Mouse (Mus musculus) right cerebral cortex, adult 18-20 months (tissue): ENCODE results near the gene Cir1.

Source experiments
- DNase-seq: peaks from one replicate; pipeline ENCODE4 v3.0.0; 2022; ENCODE audit warnings: mixed read lengths

The Cir1 gene

GRCm38 (mm10) chr2:73298841-73299240 is 13.7 kb downstream of the Cir1 start:
- no peak for DNase-seq

DNA sequence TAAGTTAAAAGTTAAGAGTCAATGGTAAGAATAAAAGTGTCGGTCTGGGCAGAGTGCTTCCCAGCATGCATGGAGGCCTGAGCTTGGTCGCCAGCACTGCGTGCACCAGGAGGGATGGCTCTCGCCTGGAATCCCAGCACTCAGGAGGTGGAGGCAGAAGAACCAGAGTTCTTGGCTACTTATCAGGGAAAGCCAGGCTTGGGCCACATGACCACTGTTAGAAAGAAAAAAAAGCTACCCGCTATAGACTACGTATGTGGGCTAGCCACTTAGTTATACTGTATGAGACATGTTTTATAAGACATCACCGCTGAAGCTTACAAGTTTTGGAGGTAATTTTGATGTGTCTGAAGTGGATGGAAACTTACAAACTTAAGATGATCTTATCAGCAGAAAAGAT is 14.3 kb downstream of the Cir1 start:
- DNase-seq, result no peak

DNA sequence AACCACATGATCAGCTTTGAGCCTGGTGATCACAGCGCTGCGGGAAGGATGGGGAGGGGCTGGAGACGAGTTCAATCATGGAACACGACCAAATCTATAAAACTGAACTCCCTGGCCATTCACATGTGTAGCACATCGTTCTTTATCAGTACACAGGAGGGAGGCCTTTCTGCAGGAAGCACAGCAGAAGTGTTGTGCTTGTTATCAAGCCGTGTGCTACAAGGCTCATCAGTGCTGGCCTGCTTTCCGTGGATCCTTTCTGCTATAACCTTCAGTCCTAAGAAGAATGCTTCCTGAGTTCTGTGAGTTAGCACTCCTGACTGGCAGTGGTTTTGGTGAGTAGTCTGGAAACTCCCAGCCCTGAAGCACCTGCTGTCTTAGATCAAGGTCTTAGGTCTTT is 17.5 kb downstream of the Cir1 start:
- no peak for DNase-seq

- peak; percentile 15 for DNase-seq
Measured at GRCm38 (mm10) chr2:73291130-73291529, 21.4 kb downstream of the Cir1 start.

GRCm38 (mm10) chr2:73285630-73286029 is 26.9 kb downstream of the Cir1 start:
- DNase-seq, result no peak

DNA sequence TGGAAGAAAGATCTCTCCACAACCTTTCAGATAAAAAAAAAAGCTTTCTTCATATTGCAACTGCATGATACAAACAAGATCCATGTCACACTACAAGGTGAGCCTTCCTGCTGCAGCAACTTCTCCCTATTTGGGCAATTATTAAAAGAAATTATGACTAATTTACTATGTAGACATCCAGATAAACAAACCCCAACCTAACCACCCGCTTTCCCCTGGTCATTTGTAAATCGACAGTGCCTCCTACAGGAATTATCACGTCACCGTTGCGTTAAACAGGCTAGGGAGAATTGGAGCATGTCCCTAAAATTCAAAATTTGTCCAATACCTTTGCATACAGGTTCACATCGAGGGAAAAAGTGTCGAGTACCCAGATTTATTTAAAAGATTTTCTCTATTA is 30.8 kb downstream of the Cir1 start:
- DNase-seq, result no peak

- DNase-seq, result no peak
Measured at GRCm38 (mm10) chr2:73281048-73281661, 31.3 kb downstream of the Cir1 start.

DNA sequence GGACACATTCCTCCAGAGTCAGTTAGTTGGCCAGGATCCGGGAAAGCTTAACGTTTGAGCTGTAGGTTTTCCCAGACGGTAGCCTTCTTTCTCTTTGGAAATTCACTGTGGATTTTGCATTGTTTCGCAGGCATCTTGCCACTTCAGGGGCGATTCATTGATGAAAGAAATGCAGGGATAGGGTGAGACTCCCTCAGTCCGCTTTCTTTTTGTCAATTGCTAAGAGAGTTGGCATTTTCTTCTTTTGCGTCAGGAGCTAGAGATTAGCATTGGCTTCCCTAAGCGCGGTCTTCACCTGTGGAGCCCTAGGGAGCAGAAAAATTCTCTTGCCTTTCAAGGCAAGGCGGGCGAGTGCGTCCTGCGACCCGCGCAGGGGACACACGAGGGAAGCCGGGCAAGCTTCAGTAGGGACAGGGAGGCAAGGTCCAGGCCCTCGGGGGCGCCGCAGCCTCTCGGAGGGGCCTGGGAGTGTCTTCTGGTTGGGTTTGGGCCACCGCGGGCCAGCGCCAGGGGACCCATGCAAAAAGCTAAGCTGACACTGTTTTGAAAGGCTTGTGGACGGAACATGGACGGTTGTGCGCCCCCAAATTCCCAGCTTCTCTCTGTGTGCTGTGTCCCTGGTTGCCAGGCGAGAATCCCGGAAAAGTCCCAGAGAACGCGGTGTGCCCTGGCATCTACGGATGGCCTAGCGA is 32.0 kb downstream of the Cir1 start:
- no peak for DNase-seq

- DNase-seq, result no peak
Measured at GRCm38 (mm10) chr2:73279271-73280038, 33.0 kb downstream of the Cir1 start.

DNA sequence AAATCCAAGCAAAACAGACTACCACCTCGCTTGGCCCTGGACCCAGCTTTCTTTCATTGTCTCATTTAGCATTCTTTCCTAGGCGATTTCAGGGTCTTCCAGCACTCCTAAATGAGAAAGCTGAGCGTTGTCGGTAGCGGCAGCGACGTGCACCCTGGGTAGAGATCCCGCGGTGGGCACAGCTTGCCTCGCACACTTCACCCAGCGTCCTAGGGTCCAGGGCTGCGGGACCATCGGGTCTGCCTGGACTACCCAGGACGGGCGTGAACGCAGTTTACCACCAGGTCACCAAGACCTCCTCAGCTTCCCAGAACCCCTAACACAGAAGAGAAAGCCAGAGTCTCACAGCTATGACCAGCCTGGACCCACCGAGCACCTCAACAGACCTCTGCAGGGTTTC is 33.6 kb downstream of the Cir1 start:
- DNase-seq, result no peak

DNA sequence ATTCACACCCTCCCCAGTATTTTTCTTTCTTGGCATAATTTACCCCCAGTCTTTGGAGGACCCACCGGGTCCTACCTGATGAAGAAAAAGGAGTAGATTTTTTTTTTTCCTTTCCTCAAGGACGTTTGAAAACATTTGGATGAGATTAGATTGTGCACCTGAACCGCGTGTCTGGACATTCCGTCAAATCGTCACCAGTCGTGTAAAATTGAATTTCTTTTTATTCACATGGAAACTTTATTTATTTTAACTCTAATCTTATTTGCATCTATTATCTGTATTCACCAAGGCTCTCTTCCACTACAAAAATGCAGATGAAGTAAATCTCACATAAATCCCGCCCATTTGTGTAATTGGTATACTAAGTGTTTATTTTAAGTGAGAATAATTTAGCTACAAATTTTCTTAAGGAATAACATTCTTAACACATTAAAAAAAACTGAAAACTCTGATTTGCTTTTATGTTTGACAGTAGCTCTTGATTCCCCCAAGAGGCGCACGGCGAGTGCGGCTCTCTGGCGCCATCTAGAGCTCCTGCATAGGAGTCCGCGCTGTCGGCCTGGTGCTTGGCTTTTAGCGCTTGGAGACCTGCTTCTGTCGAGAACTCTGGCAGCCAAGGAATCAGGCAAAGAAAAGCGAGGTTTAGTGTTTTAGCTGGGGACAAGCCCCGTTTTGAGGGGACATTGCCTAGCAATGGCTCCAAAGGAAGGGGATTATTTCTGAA is 34.2 kb downstream of the Cir1 start:
- peak; percentile 89 for DNase-seq

- DNase-seq, result no peak
Measured at GRCm38 (mm10) chr2:73277709-73278075, 34.8 kb downstream of the Cir1 start.

DNA sequence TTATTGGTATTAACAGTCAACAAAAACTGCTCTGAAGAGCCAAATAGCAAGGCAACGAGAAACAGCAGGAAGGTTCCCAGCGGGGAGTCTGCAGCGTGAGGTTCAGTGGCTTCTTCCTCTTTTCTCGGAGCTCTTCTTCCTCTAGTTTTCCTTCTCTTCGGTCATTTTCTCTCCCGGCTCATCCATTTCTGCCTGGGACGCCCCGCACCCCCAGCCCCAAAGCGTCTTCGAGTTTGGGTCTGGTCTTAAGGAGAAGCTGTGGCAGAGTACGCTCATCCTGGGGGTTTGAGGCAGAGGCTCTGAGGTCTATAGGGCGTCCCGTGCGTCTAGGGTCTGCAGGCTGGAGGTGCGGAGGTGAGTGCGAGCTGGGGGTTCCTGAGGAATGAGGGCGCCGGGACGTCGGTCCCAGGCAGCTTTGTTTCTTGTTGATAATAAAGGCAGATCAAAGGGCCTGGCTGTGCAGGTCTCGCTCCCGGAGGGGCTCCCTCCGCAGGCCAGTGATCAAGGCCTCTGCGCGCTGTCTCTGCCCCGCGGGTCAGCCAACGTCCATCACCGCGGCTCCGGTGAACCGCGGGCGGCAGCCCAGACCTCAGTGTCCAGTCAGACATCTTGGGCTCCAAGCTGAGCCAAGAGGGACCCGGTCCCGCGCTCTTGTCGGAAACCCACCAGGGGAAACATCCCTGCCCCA is 35.3 kb downstream of the Cir1 start:
- DNase-seq, result no peak

GRCm38 (mm10) chr2:73276141-73276571 is 36.3 kb downstream of the Cir1 start:
- no peak for DNase-seq

DNA sequence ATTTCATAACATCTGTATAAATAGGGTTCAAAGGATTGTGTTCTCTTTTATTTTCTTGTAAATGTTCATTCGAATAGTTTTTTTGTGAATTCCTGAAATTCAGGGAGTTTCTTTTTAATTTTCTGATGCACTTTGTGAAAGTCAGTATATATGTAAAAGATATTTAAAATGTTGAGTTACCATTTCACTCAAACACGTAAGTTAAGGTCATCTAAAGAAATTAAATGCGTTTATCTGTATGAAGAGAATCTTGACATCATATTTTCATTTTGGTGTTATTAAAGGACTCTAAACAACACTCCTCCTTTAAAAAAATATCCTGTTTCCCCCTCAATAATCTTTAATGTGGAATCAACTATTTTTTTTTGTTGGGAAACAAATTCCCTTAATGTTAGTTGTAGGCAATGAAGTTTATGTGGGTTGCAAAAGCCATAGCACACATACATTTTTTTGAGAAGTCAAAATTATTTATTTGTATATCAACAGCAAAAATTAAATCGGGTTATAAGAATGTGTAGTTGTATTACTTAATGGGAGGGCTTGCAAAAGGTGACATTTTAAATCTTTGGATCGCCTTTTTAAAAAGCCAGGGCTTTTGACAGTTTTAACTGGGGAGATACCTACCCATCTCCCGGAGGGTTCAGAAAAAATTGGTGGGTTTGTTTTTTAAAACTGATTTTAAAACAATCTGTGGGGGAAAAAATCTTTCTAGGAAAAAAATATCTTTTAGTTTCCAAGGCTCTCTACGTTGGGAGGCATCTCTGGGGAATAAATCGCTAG is 37.0 kb downstream of the Cir1 start:
- no peak for DNase-seq

- no peak for DNase-seq
Measured at GRCm38 (mm10) chr2:73274119-73274920, 38.2 kb downstream of the Cir1 start.

- no peak for DNase-seq
Measured at GRCm38 (mm10) chr2:73273249-73274118, 39.0 kb downstream of the Cir1 start.

DNA sequence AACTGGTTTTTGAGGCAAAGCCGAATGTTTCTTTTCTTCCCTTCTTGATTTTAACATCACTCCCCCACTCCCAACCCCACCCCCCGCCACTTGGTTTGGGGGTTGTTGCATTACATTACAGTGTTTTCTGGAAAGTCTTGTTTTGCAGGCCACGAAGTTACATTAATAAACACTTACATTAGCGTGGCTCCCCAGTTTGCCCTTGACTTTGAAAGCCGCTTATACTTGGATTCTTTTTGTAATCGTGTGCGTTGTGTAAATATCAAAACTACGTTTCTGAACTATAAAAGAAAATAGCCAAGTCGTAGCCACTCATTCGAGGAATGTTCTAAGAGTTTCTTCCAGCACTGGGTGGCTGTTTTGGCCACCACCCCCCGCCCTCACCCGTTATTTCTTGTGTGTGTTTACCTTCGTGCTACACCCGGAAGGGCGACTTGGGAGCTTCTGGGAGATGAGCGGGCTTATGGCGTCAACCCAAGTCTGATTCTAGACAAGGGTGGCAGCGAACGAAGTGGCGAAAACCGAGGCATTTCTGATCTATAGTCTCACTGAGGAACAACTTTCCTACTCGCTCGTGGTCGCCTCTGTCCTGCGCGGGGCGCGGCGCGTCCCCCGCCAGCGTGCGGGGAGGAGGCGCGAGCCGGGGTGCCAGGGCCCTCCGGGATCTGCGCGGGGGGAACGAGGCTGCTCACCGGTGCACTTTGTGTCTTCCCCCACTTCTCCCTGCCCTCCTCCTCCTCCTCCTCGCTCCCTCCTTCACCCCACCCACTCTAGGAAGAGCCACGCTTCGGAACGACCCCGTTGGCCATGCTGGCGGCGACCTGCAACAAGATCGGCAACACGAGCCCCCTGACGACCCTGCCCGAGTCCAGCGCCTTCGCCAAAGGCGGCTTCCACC is 39.9 kb downstream of the Cir1 start:
- DNase-seq, result no peak
